Mouse (Mus musculus) inflammation-experienced regulatory T-cells, adult 6 months (primary cell): ENCODE data around the gene Dpagt1. TPM values are rescaled to one million over a fixed set of nuclear protein-coding genes. Genes with fewer than 3 reads are reported as not detected.
"Not testable (repeated sequence)": the region's sequence is repeated elsewhere in the genome, so short reads cannot be mapped to it uniquely, and the experiment has no call there.

Experiments used
- ATAC-seq: one replicate; pipeline ENCODE4 v1.8.0; 2017
- polyA plus RNA-seq, 3 experiments: library from polyadenylated mRNA; unstranded; fragments of 100-300 nt; shearing (Covaris generic); gene quantifications; one replicate each; pipeline ENCODE4 v1.2.1; 2017

Dpagt1 gene
- polyA plus RNA-seq, 3 experiments from 2014 or later, result 11.1 to 17.6 (median 13.1) TPM

DNA sequence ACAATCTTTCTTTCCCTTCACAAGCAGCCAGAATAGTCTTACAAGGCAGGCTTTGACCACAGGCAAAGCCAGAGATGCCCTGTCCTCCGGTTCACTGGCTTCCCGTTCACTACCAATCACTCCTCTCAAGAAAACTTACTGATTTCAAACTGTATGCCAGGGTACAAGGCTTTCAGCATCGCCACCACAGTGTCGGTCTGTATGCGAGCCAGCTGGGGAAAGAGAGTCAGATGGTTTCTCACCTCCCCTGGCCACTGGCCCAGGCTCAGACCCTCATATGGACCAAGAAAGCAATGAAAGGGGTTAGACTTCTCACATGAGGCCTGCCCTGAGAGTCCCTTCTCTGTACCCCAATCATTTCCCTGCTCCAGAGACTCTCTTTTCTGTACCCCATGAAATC lies 15.7 kb downstream of the Dpagt1 start:
- ATAC-seq, result no peak

DNA sequence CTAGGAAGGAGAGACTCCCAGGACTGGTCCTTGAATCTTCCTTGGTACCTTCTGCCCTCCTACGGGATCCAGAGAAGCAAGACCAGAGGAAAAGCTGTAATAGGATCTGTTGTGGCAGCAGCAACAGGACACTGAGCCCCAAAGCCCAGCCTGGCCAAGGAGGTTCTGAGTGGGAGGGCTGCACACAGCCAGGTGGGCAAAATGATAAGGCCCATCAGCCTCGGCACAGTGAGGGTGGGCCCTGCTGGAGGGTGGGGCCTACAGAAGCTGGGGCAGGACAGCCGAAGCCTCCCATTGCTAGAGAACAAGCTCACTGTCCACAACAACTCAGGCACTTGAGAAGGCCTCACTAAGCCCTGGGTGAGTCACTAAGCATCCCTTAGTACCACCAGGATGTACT lies 16.4 kb downstream of the Dpagt1 start:
- ATAC-seq, result no peak

DNA sequence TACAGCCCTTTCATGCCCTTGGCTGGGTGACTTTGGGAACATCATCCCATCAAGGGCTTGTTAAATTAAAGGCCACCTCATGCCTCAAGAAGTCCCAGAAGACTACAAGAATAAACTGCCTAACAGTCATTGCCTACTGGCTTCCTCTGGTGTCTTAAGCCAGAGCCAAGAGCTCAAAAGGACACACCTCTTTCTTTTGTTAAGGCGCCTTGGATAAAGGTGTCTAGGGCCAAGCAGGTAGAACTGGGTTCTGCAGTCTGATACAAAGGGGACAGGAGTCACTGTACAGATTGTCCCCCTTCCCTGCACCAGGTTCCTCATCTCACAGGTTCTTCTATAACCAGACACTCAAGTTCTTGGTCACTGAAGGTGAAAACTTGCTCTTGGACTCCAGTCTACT lies 16.8 kb downstream of the Dpagt1 start:
- no peak for ATAC-seq

DNA sequence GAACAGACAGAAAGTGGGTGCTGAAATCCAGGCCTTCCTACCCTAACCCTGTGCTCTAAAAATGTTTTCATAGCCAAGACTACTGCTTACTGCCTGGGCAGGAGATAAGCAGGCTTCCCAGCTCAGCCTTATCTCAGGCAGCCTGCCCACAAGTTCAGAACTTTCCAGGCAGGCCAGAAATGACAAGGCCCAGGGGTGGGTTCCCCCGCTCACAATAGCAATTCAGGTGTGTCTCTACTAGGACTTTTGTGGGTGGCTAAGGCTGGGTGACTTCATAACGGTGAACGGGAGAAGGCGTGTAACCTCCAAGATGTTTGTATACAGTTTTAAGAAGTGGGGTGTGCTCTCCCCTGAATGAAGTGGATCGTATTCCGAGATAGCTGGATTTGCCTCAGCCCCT lies 17.5 kb downstream of the Dpagt1 start:
- ATAC-seq, result no peak

DNA sequence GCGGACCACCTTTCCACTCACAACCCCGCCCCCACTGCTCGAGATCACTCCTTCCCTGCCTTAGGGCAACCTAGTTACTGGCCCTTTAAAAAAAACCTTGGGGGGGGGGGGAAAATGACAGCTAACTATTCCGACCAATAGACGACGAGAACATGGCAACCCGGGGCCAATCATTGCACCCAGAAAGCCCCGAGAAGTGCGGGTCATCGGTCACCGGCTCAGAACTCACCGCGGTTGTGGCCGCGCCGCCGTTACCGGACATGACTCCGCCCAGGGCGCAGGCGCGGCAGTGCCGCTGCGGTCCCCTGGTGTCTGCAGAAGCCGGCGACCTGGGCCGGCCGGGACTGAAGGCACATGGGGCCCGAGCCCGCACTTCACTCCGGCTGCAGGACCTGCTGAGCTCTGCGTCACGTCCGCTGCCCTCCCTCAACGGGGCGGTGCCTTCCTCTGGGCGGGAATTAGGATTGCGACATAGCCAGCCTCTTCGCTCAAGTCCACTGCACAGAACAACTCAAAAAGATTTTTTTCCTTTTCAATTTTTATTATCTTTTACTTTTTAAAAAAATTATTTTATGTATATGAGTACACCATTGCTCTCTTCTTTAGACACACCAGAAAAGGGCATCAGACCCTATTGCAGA lies 18.1 kb downstream of the Dpagt1 start, which contains the start of gene Hmbs:
Gene Hmbs (minus strand): TSS at position 448 of the 641 bp plus-strand sequence.
- ATAC-seq, result peak; percentile 95

DNA sequence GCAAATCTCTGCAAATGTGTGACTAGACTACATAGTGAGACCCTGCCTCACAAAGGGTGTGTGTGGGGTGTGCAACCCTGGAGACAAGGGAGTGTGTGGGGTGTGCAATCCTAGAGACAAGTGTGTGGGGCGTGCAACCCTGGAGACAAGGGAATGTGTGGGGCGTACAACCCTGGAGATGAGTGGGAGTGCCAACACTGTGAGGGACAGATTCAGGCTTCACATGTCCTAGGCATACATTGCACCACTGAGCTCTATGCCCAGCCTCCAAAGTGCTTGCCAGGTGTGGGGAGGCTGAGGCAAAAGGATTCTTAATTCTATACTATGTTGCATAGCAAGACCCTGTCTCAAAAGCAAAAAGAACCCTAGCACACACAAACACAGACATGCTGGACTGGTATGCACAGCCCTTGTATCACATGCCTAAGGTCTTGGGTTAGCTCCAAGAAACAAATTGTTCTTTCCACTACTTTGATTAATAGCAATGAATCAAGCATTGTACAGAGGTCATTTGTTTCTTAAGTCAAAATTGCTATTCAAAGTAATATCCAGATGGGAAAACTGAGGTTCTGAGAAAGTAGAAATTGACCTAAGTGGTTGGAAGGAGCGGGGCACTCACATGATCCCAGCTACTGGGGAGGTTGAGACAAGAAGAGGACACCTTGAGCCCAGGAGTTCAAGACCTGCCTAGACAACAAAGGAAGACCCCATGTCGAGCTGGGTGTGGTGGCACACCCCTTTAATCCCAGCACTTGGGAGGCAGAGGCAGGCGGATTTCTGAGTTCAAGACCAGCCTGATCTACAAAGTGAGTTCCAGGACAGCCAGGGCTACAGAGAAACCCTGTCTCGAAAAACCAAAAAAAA lies 20.0 kb downstream of the Dpagt1 start:
- ATAC-seq, result no peak

DNA sequence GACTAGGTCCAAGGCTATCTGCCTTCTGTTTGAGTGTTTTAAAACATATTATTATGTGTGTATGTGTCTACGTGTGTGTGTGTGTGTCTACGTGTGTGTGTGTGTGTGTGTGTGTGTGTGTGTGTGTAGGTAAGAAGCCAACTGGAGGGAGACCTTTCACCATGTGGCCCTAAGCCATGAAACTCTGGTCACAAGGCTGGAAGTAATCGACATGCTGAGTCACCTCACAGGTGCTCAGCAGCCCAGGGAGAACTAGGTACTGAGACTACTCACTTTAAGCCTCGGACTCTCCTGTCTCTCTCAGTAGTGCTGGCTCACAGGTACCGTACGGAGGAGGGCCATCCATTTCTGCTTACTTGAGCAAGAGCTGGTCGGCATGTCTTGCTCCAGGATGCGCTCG lies 21.3 kb downstream of the Dpagt1 start:
- ATAC-seq, result no peak

DNA sequence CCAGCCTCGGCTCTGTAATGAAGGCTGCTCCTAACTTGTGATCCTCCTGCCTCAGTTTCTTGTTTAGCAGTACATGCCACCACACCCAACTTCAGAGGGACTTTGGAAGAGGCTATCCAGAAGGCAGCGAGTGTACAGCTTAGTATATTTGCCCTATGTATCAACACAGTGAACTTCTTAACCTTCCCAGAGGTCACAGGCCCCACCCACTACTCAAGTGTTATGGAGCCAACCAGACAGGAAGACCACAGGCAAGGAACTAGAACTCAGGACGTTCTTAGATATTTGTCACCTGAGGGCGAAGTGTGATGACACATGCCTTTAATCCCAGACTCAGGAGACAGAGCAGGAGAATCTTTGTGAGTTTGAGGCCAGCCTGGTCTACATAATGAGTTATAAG lies 21.8 kb downstream of the Dpagt1 start:
- ATAC-seq, result no peak

DNA sequence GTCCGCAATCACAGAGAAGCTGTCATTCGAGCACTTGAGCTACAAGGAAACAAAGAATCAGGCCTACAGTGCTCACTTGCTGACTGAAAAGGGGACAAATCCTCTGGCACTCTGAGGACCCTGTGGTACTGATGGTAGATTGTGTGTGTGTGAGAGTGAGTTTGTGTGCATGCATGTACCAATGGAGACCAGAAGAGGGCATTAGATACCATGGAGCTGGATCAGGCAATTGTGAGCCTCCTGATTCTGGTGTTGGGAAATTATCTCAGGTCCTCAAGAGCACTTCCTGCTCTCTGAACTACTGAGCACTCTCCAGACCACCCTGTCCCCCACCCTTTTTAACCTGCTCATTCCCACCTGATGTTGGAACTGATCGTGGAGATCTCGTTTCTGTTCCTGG lies 22.7 kb downstream of the Dpagt1 start:
- no peak for ATAC-seq

DNA sequence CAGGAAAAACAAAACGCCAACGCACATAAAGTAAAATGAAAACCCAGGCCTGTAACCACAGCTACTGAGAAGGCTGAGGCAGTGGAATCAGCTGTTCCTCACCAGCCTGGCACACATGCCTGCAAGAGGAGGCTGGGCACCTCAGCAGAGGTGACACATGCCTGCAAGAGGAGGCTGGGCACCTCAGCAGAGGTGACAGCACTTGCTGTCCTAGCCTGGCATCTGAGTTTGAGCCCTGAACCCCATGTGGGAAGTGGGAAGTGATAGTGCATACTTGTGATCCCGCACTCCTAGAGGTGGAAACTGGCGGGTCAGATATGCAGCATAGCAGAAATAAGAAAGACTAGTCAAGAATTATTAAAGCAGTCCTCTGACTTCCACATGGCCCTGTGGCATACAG lies 25.6 kb downstream of the Dpagt1 start:
- ATAC-seq, result no peak

DNA sequence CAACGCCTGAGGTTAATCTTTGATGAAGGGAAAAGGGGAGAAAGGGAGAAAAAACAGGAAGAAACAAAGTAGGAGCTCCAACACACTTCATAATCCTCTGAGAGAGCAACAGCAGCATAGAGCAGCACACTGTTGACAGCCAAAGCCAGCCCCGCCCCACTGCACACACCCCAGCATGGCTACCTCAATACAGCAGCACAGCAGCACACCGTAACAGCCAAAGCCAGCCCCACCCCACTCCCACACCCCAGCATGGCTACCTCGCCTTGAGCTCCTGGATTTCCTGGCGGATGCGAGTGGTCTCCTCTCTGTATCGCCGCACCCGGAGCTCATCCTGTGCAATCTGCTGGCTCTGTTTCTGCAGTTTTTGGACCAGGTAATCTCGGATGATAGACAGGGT lies 26.5 kb downstream of the Dpagt1 start:
- no peak for ATAC-seq

DNA sequence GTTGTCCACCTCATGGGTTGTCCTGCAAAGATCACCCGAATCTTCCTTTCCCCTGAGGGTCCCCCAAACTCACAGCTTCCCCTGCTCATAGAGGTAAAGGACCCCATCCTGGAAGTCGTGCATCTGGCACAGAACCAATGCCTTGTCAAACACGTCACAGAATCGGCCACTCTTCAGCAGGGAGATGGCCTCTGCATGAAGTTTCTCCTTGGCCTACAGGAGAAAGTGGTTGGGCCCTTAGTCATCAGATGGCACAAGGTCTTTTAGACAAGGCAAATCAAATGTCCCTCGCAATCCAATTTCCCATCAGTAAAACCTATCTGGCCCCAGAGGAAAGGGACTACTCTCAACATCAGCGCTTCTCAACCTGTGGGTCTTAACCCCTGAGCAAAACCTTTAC lies 27.3 kb downstream of the Dpagt1 start:
- ATAC-seq, result no peak

DNA sequence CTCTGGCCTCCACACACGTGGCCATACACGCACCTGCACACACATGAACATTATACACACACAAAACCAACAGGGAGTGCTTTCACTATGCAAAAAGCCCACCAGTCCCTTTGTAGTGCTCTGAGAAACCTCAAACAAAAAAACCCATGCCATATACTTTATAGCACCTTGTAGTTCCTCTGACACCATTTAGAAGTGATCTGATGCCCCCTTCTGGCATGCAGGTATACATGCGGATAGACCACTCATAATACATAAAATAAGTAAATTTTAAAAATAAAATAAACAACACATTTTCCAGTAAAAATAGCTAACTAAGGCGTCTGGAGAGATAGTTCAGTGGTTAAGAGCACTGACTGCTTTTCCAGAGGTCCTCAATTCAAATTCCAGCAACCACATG lies 31.4 kb downstream of the Dpagt1 start:
- ATAC-seq, result peak; percentile 39

DNA sequence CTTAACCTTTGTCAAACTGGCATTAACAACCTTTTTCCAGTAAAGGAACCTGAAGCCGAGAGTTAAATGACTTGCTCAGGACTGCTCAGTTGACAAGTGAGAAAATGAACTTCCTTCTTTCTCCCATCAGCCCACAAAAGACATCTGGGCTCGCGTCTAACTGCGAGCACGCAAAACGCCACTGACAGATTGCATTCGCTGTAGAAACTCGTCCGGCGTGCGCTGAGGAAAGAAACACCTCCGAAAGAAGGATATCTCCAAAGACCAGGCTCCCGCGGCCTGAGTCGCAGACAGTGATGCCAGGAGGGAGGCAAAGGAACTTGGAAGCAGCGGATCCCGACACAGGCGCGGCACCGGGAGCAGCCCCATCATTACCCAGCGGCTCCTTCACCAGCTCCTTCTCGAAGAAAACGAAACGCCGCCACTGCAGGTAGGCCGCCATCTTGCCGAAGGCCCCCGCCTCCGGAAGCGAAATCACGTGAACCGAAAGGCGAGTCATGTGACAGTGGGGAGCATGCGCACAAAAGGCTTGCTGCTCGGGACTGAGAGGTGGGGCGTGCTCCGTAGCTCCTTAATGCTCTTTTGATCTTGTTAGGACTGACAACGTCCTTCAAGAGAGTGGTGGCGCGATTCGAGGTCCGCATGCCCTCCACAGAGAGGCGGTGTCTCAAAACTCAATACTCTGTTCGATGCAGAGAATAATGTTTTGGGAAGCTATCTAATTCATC lies 35.5 kb downstream of the Dpagt1 start, which contains the start of gene Vps11:
Gene Vps11 (minus strand): TSS at position 481 of the 728 bp plus-strand sequence.
- peak; percentile 91 for ATAC-seq

DNA sequence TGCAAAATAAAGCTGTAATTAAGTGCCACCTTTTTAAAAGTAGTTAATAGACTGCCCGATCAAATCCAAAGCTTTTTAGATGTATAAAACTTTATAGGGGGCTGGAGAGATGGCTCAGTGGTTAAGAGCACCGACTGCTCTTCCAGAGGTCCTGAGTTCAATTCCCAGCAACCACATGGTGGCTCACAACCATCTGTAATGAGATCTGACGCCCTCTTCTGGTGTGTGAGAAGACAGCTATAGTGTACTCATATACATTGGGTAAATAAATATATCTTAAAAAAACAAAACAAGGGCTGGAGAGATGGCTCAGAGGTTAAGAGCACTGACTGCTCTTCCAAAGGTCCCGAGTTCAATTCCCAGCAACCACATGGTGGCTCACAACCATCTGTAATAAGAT lies 36.1 kb downstream of the Dpagt1 start:
- ATAC-seq, result not testable (repeated sequence)

DNA sequence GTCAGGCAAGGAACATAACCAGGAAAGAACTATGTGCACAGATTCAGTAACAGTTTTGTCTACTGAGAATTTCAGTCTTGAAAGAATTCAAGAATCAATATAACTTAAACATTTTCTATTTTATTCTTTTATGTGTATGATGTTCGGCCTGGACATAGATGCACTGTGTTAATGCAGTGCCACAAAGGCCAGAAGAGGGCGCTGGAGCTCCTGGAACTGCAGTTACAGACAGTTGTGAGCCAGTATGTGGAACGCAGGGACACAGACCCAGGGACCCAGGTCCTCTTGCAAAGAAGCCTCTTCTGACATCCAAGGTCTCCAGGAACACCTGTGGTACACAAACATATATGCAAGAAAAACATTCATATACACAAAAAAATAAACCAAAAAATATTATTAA lies 38.7 kb downstream of the Dpagt1 start:
- no peak for ATAC-seq

DNA sequence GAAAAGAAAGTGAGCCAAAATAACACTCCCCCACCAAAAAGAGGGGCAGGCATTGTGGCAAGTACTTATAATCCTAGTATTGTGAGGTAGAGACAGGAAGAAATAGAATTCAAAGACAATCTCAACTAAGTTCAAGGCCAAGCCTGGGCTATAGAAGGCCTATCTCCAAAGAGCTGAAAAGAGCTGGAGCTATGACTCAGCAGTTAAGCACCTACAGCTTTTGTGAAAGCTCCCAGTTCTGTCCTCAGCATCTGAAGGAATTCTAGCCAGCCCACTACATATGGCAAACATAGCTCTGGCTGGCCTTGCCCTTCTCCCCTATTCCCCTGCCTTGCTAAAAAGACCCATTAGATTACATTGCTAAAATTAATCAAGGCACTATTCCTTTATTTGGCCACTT lies 47.6 kb downstream of the Dpagt1 start:
- no peak for ATAC-seq

DNA sequence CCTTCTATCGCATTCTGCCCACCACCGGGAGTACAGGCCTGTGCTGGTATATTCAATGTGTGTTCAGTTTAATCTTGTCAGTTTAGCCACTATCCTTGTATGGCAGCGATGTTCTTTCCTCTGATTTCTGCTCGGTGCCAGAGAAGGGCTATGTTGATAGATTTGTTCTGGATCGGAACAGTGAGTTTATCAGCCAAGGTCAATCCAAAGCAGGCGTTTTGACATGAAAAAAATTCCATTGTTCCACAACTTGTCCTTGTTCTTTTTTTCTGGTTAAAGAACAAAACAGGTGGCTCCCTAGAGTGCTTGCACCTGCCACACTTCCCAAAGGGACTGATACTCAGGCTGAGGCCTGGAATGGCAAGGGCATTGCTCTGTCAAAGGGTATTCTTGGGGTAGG lies 50.3 kb downstream of the Dpagt1 start:
- no peak for ATAC-seq

DNA sequence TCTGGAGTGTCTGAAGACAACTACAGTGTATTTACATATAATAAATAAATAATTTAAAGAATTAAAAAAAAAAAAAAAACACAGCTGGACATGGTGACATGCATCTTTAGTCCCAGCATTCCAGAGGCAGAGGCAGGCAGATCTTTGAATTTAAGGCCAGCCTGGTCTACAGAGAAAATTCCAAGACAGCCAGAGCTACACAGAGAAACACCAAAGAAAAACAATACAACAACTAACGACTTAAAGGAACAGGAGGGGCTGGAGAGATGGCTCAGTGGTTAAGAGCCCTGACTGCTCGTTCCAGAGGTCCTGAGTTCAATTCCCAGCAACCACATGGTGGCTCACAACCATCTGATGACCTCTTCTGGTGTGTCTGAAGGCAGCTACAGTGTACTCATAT lies 51.5 kb downstream of the Dpagt1 start:
- ATAC-seq, result not testable (repeated sequence)

DNA sequence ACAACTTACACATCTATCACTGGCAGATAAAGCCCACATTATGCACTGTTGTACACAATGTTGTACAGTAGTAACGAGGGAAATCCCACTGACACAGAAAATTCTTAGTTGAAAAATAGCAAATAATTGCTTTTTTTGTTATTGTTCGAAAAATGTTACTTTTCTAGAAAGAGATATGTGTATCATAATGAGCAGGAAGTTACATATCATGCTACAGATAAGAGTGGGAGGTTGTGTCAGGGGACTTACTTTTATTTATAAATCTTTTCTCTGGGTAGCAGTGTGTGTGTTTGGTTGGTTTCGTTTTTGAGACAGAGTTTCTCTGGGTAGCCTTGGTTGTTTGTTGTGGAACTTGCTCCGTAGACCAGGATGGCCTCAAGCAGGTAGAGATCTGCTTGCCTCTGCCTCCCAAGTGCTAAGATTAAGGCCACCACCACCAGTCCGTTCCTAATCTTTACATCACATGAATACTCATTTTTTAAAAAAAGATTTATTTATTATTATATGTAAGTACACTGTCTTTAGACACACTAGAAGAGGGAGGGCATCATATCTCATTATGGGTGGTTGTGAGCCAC lies 52.4 kb downstream of the Dpagt1 start:
- ATAC-seq, result no peak

DNA sequence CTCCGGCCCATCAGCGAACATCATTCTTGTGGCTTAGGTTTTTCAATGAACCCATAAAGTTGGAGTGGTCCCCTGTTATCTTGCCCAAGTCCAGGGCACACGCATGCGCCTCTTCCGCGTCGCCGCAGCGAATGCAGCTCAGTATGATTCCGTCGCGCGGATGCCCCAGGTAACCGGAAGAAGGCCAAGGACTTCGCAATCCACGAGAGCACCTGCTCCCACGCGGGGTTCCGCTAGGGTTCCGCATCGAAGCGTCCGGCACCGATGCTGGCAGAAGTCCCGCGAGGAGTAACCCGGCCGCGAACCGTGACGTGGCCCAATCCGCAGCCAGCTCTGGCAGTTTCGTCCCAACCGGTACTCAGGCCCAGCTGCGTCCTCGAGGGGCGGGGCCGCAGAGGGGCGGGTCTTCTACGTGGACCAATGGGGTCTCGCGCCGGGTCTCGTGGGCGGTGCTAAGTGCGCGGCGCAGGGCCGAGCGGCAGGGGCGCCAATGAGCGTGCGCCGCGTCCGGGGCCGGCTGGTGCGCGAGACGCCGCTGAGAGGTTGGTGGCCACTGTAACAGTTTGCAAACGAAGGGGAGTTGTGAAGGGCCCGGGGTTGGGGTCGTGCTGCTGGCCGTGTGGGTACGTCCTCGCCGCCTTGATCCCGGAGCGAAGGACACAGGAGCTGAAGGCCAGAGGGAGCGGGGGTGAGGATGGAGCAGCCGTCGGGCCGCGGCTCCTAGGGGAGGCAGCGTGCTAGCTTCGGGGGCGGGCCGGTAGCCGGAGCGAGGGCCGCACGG lies 53.4 kb downstream of the Dpagt1 start, which contains the start of gene Hyou1:
Gene Hyou1 (plus strand): TSS at position 437 of the 781 bp plus-strand sequence.
- peak; percentile 93 for ATAC-seq

DNA sequence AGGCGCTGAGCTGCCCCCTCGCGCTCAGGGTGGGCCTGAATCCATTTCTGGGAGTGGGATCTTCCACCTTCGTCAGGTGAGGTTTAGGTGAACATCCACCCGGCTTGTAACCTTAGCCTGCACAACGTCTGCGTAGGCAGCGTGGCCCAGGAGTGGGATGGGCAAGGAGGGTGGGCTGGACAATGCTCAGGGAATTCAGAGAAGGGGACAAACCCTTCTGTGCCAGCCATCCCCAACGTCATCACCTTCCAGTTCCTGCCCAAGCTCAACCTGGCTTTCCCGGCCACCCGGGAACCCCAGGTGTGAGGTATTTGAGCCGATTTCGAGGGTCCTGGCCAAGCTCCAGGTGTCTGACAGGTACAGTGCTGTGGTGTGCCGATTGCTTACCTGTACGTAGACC lies 54.0 kb downstream of the Dpagt1 start:
- no peak for ATAC-seq
